Mouse (Mus musculus) left cerebral cortex, adult 9 months (tissue): ENCODE data around the gene Aurkb.
"Not testable (repeated sequence)": the region's sequence is repeated elsewhere in the genome, so short reads cannot be mapped to it uniquely, and the experiment has no call there.

Source experiments
- DNase-seq, 2 experiments: peaks; one replicate each; pipeline ENCODE4 v3.0.0; 2022; ENCODE audit warnings: low spot score in 2 of 2

Aurkb gene

GRCm38 (mm10) chr11:69045531-69046394 lies at the start of gene Aurkb:
Gene Aurkb (plus strand): TSS chr11:69045647.
- DNase-seq = peak in 1 of 2 experiments; percentile 47

GRCm38 (mm10) chr11:68997080-68997479 lies 48.4 kb upstream of the Aurkb start:
- no peak for DNase-seq

- DNase-seq = not testable (repeated sequence)
These were observed 42.7 kb upstream of the Aurkb start for GRCm38 (mm10) chr11:69002782-69003181.

DNA sequence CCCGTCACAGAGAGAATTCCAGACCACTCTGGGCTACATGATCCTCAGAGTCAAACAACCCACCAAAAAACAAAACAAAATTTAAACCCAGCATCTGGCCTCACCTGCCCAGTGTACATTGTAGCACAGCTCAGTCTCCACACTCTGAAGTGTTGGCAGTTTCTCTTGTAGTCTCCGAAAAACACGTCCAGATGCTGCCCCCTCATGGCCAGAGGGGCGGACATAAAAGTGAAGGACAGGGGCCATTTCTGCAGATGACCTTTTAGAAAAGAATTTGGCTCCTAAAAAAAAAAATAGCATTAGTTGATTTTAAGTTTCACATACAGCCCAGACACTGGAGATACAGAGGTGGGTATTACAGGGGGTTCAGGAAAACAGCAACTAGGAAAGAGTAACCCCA lies 41.9 kb upstream of the Aurkb start:
- DNase-seq = no peak

DNA sequence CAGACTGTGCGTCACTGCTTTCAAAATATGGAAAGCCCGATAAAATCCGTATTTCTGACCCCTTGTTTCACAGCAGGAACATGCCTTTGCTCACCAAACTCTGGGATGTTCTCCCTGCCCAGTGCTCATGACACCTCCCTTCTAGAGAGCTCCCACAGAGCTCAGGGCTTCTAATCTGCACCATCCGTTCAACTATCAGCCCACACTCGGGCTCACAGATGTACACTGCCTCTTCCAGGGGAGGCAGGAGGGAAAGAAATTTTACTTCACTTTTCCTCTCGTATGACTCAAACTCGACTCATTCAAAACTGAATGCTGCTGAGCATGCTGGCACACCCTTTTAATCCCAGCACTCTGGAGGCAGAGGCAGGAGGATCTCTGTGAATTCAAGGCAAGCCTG lies 40.3 kb upstream of the Aurkb start:
- DNase-seq = peak in 1 of 2 experiments; percentile 24

DNA sequence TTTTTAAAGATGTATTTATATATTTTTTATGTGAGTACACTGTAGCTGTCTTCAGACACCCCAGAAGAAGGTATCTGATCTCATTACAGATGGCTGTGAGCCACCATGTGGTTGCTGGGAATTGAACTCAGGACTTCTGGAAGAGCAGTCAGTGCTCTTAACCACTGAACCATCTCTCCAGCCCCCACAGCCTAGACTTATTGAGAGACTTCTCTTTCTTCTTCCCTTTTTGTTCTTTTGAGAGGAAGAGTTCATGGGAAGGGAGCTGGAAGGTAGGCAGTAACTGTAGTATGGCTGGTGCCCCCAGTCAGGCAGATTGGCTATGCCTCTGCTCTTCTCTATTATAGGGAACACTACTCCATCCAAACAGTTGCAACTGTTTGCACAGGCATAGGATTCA lies 38.9 kb upstream of the Aurkb start:
- not testable (repeated sequence) for DNase-seq

- peak; percentile 73 to 89 for DNase-seq
These were observed 37.0 kb upstream of the Aurkb start, which contains the start of gene Pfas for GRCm38 (mm10) chr11:69008182-69009121. Gene Pfas (minus strand): TSS chr11:69008460.

DNA sequence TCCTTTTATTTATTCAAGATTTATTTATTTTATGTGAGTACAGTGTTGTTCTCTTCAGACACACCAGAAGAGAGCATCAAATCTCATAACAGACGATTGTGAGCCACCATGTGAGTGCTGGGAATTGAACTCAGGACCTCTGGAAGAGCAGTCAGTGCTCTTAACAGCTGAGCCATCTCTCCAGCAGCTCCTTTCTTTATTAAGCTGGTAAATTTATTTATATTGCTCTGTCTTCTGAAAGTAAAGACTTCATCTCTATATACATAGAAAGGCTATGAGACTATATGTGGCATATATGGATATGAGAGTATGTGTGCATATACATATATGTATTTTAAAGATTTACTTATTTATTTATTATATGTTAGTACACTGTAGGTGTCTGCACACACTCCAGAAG lies 35.9 kb upstream of the Aurkb start:
- DNase-seq = no peak

GRCm38 (mm10) chr11:69010400-69011323 lies 34.8 kb upstream of the Aurkb start:
- no peak for DNase-seq

- DNase-seq = not testable (repeated sequence)
These were observed 34.0 kb upstream of the Aurkb start for GRCm38 (mm10) chr11:69011445-69011844.

GRCm38 (mm10) chr11:69012071-69012601 lies 33.3 kb upstream of the Aurkb start:
- peak; percentile 80 to 91 for DNase-seq

DNA sequence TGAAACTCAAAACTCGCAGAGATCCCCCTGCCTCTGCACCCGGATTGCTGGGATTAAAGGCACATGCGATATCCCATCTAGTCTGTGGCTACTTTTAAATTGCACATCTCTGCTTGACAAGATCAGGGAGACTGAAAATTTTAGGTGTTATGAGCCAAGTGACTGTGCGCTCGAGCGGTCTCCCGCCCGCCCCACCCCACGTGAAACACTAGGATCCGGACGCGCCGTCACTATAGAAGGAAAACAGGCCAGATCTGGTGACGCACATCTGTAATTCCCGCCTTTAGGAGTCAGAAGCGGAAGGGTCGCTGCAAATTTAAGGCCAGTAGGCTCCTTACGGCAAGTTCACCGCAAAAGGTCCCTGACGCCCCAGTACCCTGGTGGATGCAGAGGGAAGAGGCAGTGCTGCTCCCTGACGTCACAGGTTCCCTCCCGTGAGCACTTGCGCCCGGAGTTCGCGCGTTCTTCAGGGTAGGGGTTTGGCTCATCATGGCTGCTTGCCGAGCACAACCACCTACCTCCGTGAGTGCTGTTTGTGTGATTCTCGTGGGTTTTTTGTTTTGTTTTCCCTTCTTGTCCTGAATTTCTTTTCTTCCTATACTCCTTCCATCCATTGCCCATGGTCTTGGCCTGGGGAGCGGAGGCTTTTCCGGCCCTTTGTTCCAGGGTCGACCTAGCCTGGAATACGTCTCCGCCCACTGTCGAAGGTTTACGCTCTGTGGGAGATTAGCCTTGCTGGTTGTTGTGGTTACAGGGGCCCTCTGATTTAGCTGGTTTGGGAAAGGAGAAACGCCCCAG lies 29.6 kb upstream of the Aurkb start, which contains the start of gene Ctc1:
Gene Ctc1 (plus strand): TSS at position 268 of the 798 bp plus-strand sequence.
- DNase-seq = peak; percentile 62 to 88

GRCm38 (mm10) chr11:69016755-69017154 lies 28.7 kb upstream of the Aurkb start:
- DNase-seq = no peak

DNA sequence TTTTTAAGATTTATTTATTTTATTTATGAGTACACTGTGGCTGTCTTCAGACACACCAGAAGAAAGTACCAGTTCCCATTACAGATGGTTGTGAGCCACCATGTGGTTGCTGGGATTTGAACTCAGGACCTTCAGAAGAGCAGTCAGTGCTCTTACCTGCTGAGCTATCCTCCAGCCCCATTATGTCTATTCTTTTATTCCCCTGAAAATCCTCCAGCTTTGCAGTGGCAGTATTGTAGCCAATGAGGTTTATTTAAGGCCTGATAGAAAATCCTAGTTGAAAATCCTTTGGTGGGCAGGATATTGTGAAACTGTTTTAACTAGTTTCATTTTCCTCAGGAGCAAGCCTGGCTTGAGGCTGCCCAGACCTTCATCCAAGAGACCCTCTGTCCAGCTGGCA lies 24.8 kb upstream of the Aurkb start:
- DNase-seq = no peak

- DNase-seq = no peak
These were observed 18.9 kb upstream of the Aurkb start for GRCm38 (mm10) chr11:69026562-69026961.

GRCm38 (mm10) chr11:69028805-69029204 lies 16.6 kb upstream of the Aurkb start:
- DNase-seq = no peak

- no peak for DNase-seq
These were observed 11.9 kb upstream of the Aurkb start for GRCm38 (mm10) chr11:69033552-69033951.

- no peak for DNase-seq
These were observed 10.9 kb upstream of the Aurkb start for GRCm38 (mm10) chr11:69034585-69034984.

GRCm38 (mm10) chr11:69035411-69035810 lies 10.0 kb upstream of the Aurkb start:
- DNase-seq = no peak

DNA sequence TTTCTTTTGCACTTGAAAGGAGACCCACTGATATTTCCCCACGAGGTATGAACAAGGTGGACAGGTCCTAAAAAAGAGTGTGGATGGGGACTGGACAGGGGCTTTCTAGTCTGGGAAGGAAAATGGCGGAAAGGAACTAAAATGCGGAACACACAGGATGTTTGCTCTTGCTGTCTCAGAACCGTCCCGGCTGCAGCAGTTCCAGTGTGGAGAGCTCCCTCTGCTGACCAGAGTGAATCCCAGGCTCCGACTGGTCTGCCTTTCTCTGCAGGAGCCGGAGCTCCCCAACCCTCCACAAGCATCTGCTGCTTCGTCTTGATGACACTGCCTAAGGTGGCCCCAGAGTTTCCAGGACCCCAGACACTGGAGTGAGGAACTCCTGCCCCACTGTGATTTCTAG lies 9.6 kb upstream of the Aurkb start:
- peak; percentile 81 to 96 for DNase-seq
